Mouse (Mus musculus) ES-E14 (cell line): ENCODE results near the gene Ercc2.

Experiments
- CHD2 ChIP-seq: IDR thresholded peaks from 2 replicates; pipeline ENCODE4 v1.6.1; 2014; ENCODE audit warnings: mild to moderate bottlenecking, low read depth, low read length, inconsistent platforms
- HCFC1 ChIP-seq: IDR thresholded peaks from 2 replicates; pipeline ENCODE4 v1.6.1; 2012; ENCODE audit warnings: low read length, inconsistent platforms, borderline replicate concordance; ENCODE audit not compliant: insufficient read depth
- MAFK ChIP-seq: IDR thresholded peaks from 2 replicates; pipeline ENCODE4 v1.6.1; 2014; ENCODE audit warnings: mild to moderate bottlenecking, low read depth, low read length, inconsistent platforms; ENCODE audit not compliant: insufficient read depth
- ZC3H11A ChIP-seq: IDR thresholded peaks from 2 replicates; pipeline ENCODE4 v1.6.1; 2012; ENCODE audit warnings: low read depth, mild to moderate bottlenecking, inconsistent platforms, low read length, borderline replicate concordance
- ZNF384 ChIP-seq: IDR thresholded peaks from 2 replicates; pipeline ENCODE4 v1.6.1; 2012; ENCODE audit warnings: low read depth, low read length, inconsistent platforms

DNA sequence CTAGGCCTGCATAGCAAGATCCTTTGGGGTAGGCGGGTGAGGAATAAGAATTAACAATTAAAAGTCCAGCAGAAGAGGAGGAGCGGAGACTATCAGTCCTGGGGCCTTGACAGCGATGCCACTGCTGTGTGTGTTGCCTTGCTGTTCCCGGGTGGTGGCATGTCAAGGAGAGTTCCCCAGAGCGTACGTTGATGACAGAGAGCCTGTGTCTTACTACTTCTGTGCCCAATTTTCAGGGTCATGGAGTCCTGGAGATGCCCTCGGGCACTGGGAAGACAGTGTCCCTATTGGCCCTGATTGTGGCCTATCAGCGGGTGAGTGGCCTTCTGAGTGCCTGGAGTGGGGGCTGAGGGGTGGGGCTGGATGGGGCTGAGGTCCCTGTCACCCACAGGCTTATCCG is 1.9 kb downstream of the Ercc2 start:
- TF ChIP-seq MAFK (no peak), ZC3H11A (no peak), CHD2 (no peak), ZNF384 (no peak), HCFC1 (no peak)
